Mouse (Mus musculus): ENCODE measurements around the gene Prrt4.

DNA sequence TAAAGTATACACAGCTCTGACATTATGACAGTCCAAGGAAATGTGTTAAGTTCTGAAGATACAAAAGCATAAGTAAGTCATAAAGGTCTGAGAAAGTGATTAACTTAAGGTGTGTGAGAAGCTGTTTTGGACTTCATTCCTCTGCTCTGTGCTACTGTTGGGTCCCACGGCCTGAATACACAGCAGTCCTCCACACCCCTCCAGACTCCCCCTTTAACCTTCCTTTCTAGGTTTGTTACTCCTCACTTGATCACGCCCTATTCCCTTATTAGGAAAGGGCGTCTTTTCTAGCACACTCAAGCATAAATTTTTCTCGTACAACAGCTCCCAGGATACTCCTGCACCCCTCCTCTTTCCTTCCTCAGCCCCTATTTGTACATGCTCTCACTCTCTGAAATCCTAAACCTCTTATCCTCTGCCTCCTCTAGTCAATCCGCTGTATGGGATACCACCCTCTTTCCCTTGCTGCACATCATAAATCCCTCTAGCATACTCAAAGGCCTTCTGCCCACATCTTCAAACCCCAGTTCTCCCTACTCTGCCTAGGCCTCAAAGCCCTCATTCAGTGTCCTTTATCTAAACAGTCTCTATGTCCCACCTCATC is 31.9 kb downstream of the Prrt4 start:
- no peak for TF ChIP-seq EP300 (IDR thresholded peaks at IDR 0.05; ENCODE audit: insufficient read depth, low read depth, low read length)
- no peak for TF ChIP-seq CTCF (IDR thresholded peaks at IDR 0.05; ENCODE audit: low read depth, low read length)
